Mouse (Mus musculus): ENCODE measurements around the gene Ago4.
A peak's percentile ranks its signal among the peaks of the same experiment; 100 is the strongest.

The Ago4 gene

DNA sequence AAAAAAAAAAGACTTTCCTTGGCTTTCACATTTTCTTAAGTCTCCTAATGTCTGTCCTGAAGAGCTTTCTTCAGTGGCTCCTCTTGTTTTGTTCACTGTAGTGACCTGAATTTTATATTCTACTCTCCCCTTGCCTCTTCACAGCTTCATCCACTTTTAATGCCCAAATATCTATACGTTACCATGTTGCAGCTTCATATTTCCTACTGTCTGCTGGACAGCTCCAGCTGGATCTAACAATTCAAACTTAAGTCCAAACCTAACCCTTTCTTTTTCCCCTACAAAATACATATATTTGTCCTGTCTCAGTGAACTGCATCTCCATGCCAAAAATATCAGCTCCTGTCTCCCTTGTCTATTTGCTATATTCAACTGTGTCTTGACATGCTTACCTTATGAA is 63.9 kb downstream of the Ago4 start:
- no peak for DNase-seq (ENCODE audit: low read depth, low spot score)

DNA sequence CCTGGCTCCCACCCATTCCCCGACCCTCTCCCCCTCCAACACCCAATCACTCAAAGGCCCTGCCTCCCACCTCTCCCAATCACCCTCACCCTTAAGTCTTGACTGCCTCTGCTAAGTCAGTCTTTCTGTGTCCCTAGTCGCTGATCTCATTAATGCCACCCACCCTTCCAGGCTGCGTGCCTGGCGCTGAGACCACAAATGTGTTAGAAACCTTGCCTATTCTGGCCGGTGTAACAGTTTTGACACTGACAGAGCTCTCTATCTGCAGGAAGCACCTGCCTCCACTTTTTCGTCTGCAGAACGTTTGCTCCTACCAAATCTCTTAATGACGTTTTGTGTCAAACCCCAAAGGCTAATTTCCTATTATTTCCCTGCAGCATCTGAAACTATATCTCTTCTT is 64.3 kb downstream of the Ago4 start:
- no peak for DNase-seq (ENCODE audit: low read depth, low spot score)

DNA sequence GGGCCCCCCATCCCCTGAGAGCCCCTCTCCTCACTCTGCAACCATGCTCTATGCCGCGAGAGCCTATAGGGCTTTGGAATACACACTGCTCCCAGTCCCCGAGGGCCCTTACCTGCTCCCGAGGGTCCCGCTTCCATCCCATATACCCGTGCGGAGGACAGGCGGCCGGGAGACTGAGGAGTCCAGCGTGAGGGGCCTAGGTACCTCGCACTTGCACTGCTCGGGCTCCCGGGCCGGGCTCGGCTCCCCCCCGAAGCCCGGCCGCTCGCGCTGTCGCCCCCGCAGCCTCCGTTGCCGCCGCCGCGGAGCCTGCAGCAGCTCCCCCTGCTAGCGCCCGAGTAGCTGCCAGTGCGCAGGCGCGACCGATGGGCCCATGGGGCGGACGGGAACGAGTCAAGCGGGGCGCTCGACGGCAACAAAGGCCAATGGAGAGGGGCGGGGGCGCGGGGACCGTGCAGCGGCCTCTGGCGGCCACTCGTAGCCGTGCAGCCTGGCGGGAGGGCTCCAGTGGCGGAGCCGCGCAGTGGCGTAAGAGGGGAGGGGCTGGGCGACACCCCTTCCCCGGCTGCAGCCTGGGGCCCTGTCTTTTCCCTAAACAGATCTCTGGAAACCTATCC is 64.9 kb downstream of the Ago4 start, which contains the start of gene Ago1:
TSS of gene Ago1 (minus strand) at position 299 of the 617 bp plus-strand sequence.
- peak; percentile 95 for DNase-seq (ENCODE audit: low read depth, low spot score)

GRCm38 (mm10) chr4:126467721-126468284 is 65.5 kb downstream of the Ago4 start:
- peak; percentile 13 for DNase-seq (ENCODE audit: low read depth, low spot score)

DNA sequence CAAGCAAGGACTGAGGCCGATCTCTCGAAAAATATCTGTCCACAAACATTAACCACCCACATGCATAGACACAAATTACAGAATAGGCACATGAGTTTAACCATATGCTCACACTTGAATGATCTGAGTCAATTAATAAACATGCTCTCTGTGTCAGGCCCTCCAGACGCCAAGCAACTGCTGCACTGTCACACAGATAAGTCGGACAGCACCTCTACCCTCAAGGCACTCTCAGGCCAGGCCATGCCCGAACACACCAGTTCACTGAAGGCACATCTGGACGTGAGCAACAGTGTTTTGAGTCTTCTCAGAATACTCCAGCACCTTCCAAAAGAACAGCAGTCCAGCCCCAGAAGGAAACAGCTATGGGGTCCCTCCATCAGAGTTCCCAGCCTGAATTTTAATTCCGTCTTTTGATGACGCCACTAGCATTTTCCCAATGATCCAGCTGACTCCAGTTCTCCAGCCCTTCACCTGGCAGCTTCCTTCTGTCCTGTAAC is 67.0 kb downstream of the Ago4 start:
- no peak for DNase-seq (ENCODE audit: low read depth, low spot score)

DNA sequence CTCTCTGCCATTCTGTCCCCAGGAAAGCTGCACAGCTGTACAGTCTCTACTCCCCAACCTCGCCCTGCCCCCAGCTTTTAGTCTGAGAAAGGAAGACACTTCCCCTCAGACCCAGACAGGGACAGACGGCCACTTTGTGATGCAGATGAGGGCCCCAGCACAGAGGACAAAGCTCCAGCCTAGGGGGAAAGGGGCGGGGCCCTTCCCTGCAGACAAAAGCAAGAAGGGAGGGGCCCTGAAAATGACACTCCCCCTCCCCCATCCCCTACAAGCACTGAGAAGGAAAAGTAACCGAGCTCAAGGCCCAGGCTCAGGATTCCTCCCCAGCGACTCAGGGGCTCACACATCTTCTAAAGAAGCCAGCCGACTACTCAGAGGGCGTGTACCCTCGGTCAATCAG is 67.4 kb downstream of the Ago4 start:
- no peak for DNase-seq (ENCODE audit: low read depth, low spot score)

DNA sequence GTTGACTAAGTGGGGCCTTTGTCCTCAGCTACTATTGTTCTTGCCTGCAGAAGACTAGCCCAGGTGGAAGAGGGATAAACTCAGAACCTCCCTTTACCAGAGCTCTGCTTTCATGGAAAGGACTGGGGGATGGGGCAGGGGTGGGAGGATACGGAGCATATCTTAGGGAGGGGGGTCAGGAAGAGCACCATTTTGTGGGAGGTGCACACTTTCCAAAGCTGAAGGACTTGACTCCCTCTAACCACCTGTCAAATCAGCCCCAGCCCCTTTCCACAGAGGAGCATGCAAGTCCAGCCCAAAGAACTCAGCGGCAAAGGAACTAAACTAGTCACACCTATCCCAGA is 68.4 kb downstream of the Ago4 start:
- DNase-seq (ENCODE audit: low read depth, low spot score), result no peak

DNA sequence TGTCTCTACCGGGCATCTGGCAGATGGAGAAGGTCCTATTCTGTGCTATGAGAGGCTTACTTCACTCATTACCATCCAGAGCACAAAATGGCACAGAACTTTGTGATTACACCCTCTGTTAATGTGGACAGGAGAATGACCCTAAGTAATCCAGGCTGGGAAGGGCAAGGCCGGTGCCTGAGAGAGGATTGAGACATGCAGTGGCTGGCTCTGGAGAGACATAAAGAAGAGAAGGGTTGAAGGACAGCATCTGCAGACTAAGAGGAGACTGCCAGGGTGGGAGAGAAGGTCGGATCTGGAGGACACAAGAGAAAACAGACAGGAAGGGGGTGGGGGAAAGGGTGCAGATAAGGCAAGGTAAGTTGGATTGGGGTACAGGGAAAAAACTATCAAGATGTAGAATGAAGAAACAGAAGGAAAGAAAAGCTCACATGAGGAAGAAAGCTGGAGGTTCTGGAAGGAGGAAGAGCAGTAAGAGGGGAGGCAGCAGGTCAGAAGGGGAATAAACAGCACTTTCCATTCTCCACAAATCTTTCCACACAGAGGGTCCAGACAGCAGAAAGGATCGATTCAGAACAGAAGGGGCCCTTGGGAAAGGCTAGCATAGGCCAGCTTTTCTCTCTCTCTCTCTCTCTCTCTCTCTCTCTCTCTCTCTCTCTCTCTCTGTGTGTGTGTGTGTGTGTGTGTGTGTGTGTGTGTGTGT is 68.9 kb downstream of the Ago4 start:
- no peak for DNase-seq (ENCODE audit: low read depth, low spot score)

- no peak for DNase-seq (ENCODE audit: low read depth, low spot score)
Observed at GRCm38 (mm10) chr4:126455441-126455840, 77.8 kb downstream of the Ago4 start.

- DNase-seq (ENCODE audit: low read depth, low spot score), result no peak
Observed at GRCm38 (mm10) chr4:126454547-126455254, 78.6 kb downstream of the Ago4 start.

DNA sequence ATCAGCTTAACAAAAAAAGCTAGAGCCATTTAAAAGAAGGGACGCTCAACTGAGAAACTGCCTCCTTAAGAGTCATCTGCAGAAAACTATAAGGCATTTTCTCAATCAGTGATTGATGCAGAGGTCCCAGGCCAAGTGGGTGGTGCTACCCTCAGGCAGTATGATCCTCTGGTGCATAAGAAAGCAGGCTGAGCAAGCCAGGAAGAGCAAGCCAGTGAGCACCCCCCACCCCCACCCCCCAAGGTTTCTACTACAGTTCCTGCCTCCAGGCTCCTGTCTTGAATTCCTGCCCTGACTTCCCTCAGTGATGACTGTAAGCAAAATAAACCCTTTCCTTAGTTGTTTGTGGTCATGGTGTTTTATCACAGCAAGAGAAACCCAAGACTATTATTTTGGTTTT is 83.0 kb downstream of the Ago4 start:
- no peak for DNase-seq (ENCODE audit: low read depth, low spot score)

DNA sequence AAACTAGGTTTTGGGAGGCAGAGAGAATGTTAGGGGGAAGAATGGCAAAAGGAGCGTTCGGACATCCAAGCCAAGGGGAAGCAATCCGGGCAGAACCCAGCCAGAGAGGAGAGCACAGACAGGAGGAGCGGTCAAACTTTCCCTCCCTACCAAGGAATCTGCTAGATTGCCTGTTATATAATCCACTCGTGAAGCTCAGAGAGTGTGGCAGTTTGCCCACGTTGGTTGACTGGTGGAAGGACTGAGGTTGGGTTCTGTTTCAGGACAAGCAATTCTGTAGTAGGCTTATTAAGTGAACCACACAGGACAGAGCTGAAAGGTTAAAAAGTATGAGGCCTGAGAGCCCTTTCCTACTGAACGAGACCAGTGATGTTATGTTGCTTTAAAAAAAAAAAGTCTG is 86.1 kb downstream of the Ago4 start:
- peak; percentile 48 for DNase-seq (ENCODE audit: low read depth, low spot score)

DNA sequence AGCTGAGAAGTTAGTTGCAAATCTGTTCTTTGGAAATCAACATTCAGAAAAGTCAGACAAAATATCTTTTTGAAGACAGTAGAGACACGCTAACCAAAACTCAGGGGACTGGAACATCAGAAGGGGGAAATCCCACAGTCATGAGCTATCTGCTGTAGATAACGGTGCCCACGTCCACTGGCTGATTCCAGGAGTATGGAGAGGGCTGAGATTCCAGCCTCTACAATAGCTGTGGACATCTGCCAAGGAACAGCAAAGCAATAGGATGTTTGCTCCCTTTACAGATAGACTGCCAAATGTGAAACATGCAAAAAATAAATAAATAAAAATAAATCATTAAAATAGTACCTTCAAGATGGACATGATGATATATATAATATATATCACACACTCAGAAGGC is 88.7 kb downstream of the Ago4 start:
- DNase-seq (ENCODE audit: low read depth, low spot score), result no peak
